Mouse (Mus musculus) thymus, adult 18-20 months (tissue): ENCODE results near the gene D430019H16Rik.

Source experiments
- DNase-seq, 2 experiments: peaks; one replicate each; pipeline ENCODE4 v3.0.0; 2022; ENCODE audit warnings: mixed read lengths in 2 of 2

The D430019H16Rik gene

GRCm38 (mm10) chr12:105541590-105542402, 88.1 kb downstream of the D430019H16Rik start:
- DNase-seq = no peak

DNA sequence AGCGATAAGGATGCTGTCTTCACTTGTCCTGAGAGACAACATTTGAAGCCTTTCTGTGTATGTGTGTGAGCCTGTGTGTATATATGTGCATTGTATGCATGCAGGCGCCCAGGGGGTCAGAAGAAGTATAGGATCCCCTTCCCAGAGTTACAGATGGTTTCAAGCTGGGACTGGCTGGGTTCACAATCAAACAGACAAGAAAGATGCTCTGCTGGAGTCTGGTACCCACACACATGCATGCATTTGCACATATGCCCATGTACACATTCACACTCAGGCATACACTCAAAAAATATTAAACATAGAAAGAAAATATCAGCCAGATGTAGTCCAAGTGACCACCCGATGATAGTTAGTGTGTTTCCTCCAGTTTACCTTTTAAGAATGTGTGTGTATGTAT, 88.9 kb downstream of the D430019H16Rik start:
- no peak for DNase-seq
